Mouse (Mus musculus) heart, embryonic 16.5 days (tissue): ENCODE data around the gene Zp3. TPM values are rescaled to one million over a fixed set of nuclear protein-coding genes. Genes with fewer than 3 reads are reported as not detected.
A peak's percentile ranks its signal among the peaks of the same experiment; 100 is the strongest.

Source experiments
- ATAC-seq: fragments of 200-750 bp; cut with Nextera tagmentation; replicated peaks from 2 replicates; pipeline ENCODE4 v1.8.0; 2017; ENCODE audit warnings: moderate number of reproducible peaks; ENCODE audit not compliant: insufficient read depth, low FRiP score; ENCODE audit errors: extremely low read depth
- H3K27ac ChIP-seq: fragments of 300-500 bp; sonication (generic); 2 replicates; pipeline ENCODE4 v1.5.1; 2014; ENCODE audit warnings: mild to moderate bottlenecking, low read length, control low read depth, moderate library complexity
- H3K27me3 ChIP-seq: fragments of 300-500 bp; sonication (generic); 2 replicates; pipeline ENCODE4 v1.6.1; 2014; ENCODE audit warnings: low read length, mixed read lengths; ENCODE audit not compliant: control insufficient read depth, insufficient read depth
- H3K36me3 ChIP-seq: fragments of 300-500 bp; sonication (generic); 2 replicates; pipeline ENCODE4 v1.6.1; 2014; ENCODE audit not compliant: control insufficient read depth, insufficient read depth
- H3K4me1 ChIP-seq: fragments of 300-500 bp; sonication (generic); 2 replicates; pipeline ENCODE4 v1.6.1; 2014; ENCODE audit warnings: low read length, mixed read lengths; ENCODE audit not compliant: control insufficient read depth, insufficient read depth
- H3K4me2 ChIP-seq: fragments of 300-500 bp; sonication (generic); 2 replicates; pipeline ENCODE4 v1.6.1; 2014; ENCODE audit warnings: low read depth, mild to moderate bottlenecking, control low read depth, low read length
- H3K4me3 ChIP-seq: fragments of 300-500 bp; sonication (generic); 2 replicates; pipeline ENCODE4 v1.5.1; 2014; ENCODE audit warnings: mild to moderate bottlenecking, control low read depth, low read length
- H3K9ac ChIP-seq: fragments of 300-500 bp; sonication (generic); 2 replicates; pipeline ENCODE4 v1.6.1; 2014; ENCODE audit warnings: low read length, control low read depth
- H3K9me3 ChIP-seq: fragments of 300-500 bp; sonication (generic); replicated peaks from 2 replicates; pipeline ENCODE4 v1.6.1; 2016; ENCODE audit warnings: low read length; ENCODE audit not compliant: control insufficient read depth
- WGBS: fragments of 180-500 bp; shearing (Covaris S2); extraction: QIAGEN DNeasy Blood & Tissue Kit; methylation state at CpG from one replicate; pipeline ENCODE4 v1.1.7; 2014; 5-methylcytosine and 5-hydroxymethylcytosine counted together
- polyA plus RNA-seq: library from polyadenylated mRNA; unstranded; fragments of >200 nt; fragmentation: Nextera tagmentation; extraction: Ambion mirVana; gene quantifications from 2 replicates; pipeline ENCODE4 v1.2.1, GENCODE M21; 2015

Zp3 gene
- polyA plus RNA-seq, 1 experiment from 2014 or later: not detected

GRCm38 (mm10) chr5:135987248-135987647, 7.3 kb downstream of the Zp3 start:
- Histone ChIP-seq H3K27me3 (no peaks in the 10 kb centered on the region), H3K4me3 (no peak overlapping the region), H3K9me3 (no peaks in the 10 kb centered on the region), H3K27ac (no peak overlapping the region), H3K4me1 (no peaks in the 10 kb centered on the region), H3K9ac (no peak overlapping the region), H3K36me3 (no peaks in the 10 kb centered on the region), H3K4me2 (no peak overlapping the region)
- WGBS: 42% methylated on average over 11 of the region's 11 CpGs
- no peak for ATAC-seq

- Histone ChIP-seq H3K9ac (no peak overlapping the region), H3K36me3 (no peaks in the 10 kb centered on the region), H3K9me3 (no peaks in the 10 kb centered on the region), H3K4me2 (no peak overlapping the region), H3K27me3 (no peaks in the 10 kb centered on the region), H3K4me3 (no peak overlapping the region), H3K27ac (no peak overlapping the region), H3K4me1 (peaks cover 4% of the 10 kb centered on the region)
- ATAC-seq: no peak
- WGBS: 65% methylated on average over 5 of the region's 5 CpGs
These were observed 10.7 kb downstream of the Zp3 start for GRCm38 (mm10) chr5:135990601-135991000.

GRCm38 (mm10) chr5:135993381-135993965, 13.6 kb downstream of the Zp3 start:
- H3K36me3 ChIP-seq: peaks cover 10% of the 10 kb centered on the region
- no peak for ATAC-seq
- no peak overlapping the region for H3K4me3 ChIP-seq
- no peaks in the 10 kb centered on the region for H3K9me3 ChIP-seq
- H3K27ac ChIP-seq: no peak overlapping the region
- H3K4me1 ChIP-seq: peaks cover 6% of the 10 kb centered on the region
- H3K4me2 ChIP-seq: no peak overlapping the region
- WGBS: 42% methylated on average over 5 of the region's 5 CpGs
- H3K27me3 ChIP-seq: no peaks in the 10 kb centered on the region
- no peak overlapping the region for H3K9ac ChIP-seq

- no peak overlapping the region for H3K27ac ChIP-seq
- peaks cover 17% of the 10 kb centered on the region for H3K36me3 ChIP-seq
- H3K9ac ChIP-seq: no peak overlapping the region
- no peaks in the 10 kb centered on the region for H3K27me3 ChIP-seq
- WGBS: 63% methylated on average over 8 of the region's 8 CpGs
- peaks cover 6% of the 10 kb centered on the region for H3K4me1 ChIP-seq
- H3K4me2 ChIP-seq: no peak overlapping the region
- ATAC-seq: no peak
- peak overlapping the region; percentile 75; the same call in 1 of the 2 replicates for H3K4me3 ChIP-seq
- H3K9me3 ChIP-seq: no peaks in the 10 kb centered on the region
These were observed 14.4 kb downstream of the Zp3 start for GRCm38 (mm10) chr5:135994335-135994724.

- Histone ChIP-seq H3K36me3 (peaks cover 17% of the 10 kb centered on the region), H3K9me3 (no peaks in the 10 kb centered on the region), H3K4me2 (peak within 1 kb of the TSS; percentile 79), H3K4me1 (peaks cover 6% of the 10 kb centered on the region), H3K27ac (peak within 1 kb of the TSS; percentile 85), H3K9ac (peak within 1 kb of the TSS; percentile 82), H3K27me3 (no peaks in the 10 kb centered on the region), H3K4me3 (peak within 1 kb of the TSS; percentile 75)
- ATAC-seq: peak; percentile 92
- 2% methylated on average over 47 of the region's 47 CpGs for WGBS
These were observed 15.1 kb downstream of the Zp3 start, which contains the start of gene Dtx2 for GRCm38 (mm10) chr5:135994725-135995687. Dtx2 (plus strand) TSS chr5:135994800.

- H3K27me3 ChIP-seq: no peaks in the 10 kb centered on the region
- H3K36me3 ChIP-seq: peaks cover 17% of the 10 kb centered on the region
- no peak overlapping the region for H3K4me3 ChIP-seq
- no peak overlapping the region for H3K4me2 ChIP-seq
- H3K9me3 ChIP-seq: no peaks in the 10 kb centered on the region
- peaks cover 6% of the 10 kb centered on the region for H3K4me1 ChIP-seq
- WGBS: 80% methylated on average over 8 of the region's 8 CpGs
- H3K27ac ChIP-seq: no peak overlapping the region
- H3K9ac ChIP-seq: no peak overlapping the region
- ATAC-seq: no peak
These were observed 16.3 kb downstream of the Zp3 start for GRCm38 (mm10) chr5:135996162-135996561.

- Histone ChIP-seq H3K9ac (no peak overlapping the region), H3K27me3 (no peaks in the 10 kb centered on the region), H3K27ac (no peak overlapping the region), H3K4me1 (peaks cover 8% of the 10 kb centered on the region), H3K4me2 (no peak overlapping the region), H3K9me3 (no peaks in the 10 kb centered on the region), H3K4me3 (no peak overlapping the region), H3K36me3 (peaks cover 17% of the 10 kb centered on the region)
- ATAC-seq: no peak
- 90% methylated on average over 6 of the region's 6 CpGs for WGBS
These were observed 21.3 kb downstream of the Zp3 start for GRCm38 (mm10) chr5:136001222-136001621.

GRCm38 (mm10) chr5:136002325-136002724, 22.4 kb downstream of the Zp3 start:
- 53% methylated on average over 2 of the region's 2 CpGs for WGBS
- no peak for ATAC-seq
- no peaks in the 10 kb centered on the region for H3K9me3 ChIP-seq
- H3K27me3 ChIP-seq: no peaks in the 10 kb centered on the region
- H3K9ac ChIP-seq: no peak overlapping the region
- H3K4me2 ChIP-seq: no peak overlapping the region
- peaks cover 12% of the 10 kb centered on the region for H3K36me3 ChIP-seq
- H3K4me1 ChIP-seq: peaks cover 8% of the 10 kb centered on the region
- H3K27ac ChIP-seq: peak overlapping the region; percentile 37
- no peak overlapping the region for H3K4me3 ChIP-seq

GRCm38 (mm10) chr5:136002751-136003151, 22.9 kb downstream of the Zp3 start:
- Histone ChIP-seq H3K27me3 (no peaks in the 10 kb centered on the region), H3K9ac (no peak overlapping the region), H3K36me3 (peaks cover 9% of the 10 kb centered on the region), H3K4me1 (peaks cover 8% of the 10 kb centered on the region), H3K4me3 (no peak overlapping the region), H3K4me2 (no peak overlapping the region), H3K9me3 (no peaks in the 10 kb centered on the region), H3K27ac (peak overlapping the region; percentile 37)
- peak; percentile 58; the same call in 1 of the 2 replicates for ATAC-seq
- 24% methylated on average over 3 of the region's 3 CpGs for WGBS
